Mouse (Mus musculus) spleen, postnatal 36 days (tissue): ENCODE measurements around the gene Mag.

Source experiments
- DNase-seq, 2 experiments: peaks; one replicate each; pipeline ENCODE4 v3.0.0; 2022; ENCODE audit warnings: low spot score in 2 of 2, mixed read lengths in 1 of 2

Mag gene

GRCm38 (mm10) chr7:30873083-30873482 lies 41.6 kb downstream of the Mag start:
- peak; percentile 64 to 73 for DNase-seq

DNA sequence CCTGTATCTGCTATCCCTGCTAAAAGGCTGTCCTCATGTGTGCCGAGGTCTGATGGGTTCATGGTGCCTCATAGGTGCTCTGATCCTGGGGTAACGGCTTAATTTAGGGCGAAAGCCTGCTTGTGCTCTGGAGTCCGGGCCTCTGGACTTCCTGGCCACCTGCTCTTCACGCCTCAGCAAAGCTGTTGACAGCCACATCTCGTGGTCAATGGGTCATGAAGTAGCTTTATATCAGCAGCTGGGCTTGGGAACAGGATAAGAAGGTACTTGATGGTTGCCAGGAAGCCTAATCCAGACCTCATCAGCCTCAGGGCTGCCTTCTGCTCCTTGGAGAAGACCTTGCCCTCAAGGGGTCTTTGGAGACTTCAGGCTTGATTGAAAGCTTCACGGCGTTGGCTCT lies 51.3 kb downstream of the Mag start:
- no peak for DNase-seq

DNA sequence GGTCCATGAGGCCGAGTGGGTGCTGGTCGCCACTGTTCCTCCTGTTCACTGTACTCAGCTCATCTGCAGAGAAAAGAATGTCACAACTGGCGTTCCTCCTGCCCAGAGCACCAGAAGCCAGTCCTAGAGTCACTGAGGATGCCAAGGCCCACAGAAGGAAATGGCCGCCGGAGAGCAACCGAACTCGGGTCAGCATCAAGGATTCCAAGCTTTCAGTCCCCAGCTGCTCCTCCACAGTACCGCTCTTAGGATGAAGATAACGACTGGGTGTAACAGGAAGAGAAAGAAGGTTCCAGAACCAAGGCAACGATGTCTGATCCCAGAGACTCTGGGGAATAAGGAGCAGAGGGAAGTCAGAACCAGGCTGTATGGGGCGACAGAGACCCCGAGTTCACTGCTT lies 53.2 kb downstream of the Mag start, which contains the start of gene Ffar1:
TSS of gene Ffar1 (minus strand) at position 101 of the 400 bp plus-strand sequence.
- no peak for DNase-seq

DNA sequence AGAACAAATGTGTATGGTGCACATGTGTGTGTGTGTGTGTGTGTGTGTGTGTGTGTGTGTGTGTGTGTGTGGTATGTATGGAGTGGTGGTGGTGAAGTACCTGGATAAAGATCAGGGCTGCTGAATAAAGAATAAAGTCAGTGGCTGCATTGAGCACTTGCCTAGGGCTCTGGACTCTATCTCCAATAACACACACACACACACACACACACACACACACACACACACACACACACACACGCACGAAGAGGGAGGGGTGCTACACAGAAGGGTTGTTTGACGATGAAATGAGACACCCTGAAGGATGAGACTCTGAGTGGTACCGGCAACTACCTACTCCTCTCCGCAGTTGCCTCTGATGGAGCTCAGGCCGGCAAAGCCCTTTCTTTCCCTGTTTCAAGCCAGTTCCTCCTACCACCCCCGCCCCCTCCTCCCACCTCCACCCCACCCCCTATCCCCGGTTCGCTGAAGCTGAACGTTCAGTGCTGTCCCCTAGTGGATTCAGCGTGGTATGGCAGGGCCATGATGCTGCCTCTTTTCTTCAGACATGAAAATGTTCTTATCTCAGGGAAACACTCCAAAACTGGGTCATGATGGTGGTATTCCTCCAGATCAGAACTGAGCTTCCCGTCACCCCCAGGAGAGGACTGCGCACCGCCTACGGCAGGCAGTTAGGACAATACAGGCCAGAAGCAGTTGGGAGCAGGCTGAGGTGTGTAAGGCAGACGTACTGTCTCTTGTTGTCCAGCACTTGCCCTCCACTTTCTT lies 54.9 kb downstream of the Mag start:
- DNase-seq, result peak; percentile 38 to 55

GRCm38 (mm10) chr7:30859290-30859634 lies 55.4 kb downstream of the Mag start:
- DNase-seq, result peak; percentile 81 to 86

GRCm38 (mm10) chr7:30857746-30858145 lies 56.9 kb downstream of the Mag start:
- DNase-seq, result no peak

DNA sequence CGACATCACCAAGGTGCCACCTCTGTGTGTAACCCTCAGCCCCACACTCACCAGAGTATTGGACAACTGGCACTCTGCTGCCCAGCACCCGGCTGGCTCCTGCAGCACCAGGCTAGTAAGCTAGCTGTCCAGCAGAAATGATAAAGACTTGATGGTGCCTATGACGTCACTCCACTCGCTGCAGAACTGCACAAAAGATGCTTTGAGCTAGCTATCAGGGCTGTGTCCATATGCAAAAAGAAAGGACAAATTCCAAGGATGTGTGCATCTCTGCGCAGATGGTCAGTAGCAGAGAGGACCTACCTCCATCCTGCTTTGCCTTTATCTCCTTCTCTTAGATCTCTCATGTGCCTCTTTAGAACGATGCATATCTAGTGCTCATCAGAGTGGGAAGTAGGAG lies 58.6 kb downstream of the Mag start, which contains the start of gene Ffar3:
TSS of gene Ffar3 (minus strand) at position 101 of the 400 bp plus-strand sequence.
- DNase-seq, result no peak

- no peak for DNase-seq
Observed at GRCm38 (mm10) chr7:30851421-30851820, 63.3 kb downstream of the Mag start.
